Mouse (Mus musculus) thymus, adult 2 months (tissue): ENCODE measurements around the gene Rasl11b. TPM values are rescaled to one million over a fixed set of nuclear protein-coding genes. Genes with fewer than 3 reads are reported as not detected.

ENCODE experiments used
- DNase-seq: peaks from one replicate; pipeline ENCODE4 v3.0.0; 2021
- H3K27ac ChIP-seq: fragments of 200-500 bp; 2 replicates; pipeline ENCODE4 v1.5.1; 2012; ENCODE audit warnings: low read length, control low read depth; ENCODE audit not compliant: control insufficient read depth, insufficient read depth
- H3K27me3 ChIP-seq: fragments of 200-500 bp; 2 replicates; pipeline ENCODE4 v1.6.1; 2012; ENCODE audit warnings: mild to moderate bottlenecking, low read length, moderate library complexity, mixed read lengths; ENCODE audit not compliant: control insufficient read depth, insufficient read depth
- H3K36me3 ChIP-seq: fragments of 200-500 bp; 2 replicates; pipeline ENCODE4 v1.6.1; 2012; ENCODE audit warnings: mild to moderate bottlenecking, low read length, moderate library complexity; ENCODE audit not compliant: control insufficient read depth, insufficient read depth
- H3K4me1 ChIP-seq: fragments of 200-500 bp; replicated peaks from 2 replicates; pipeline ENCODE4 v1.6.1; 2012; ENCODE audit warnings: low read length; ENCODE audit not compliant: control insufficient read depth, insufficient read depth
- H3K4me3 ChIP-seq: fragments of 200-500 bp; 2 replicates; pipeline ENCODE4 v1.5.1; 2012; ENCODE audit warnings: mild to moderate bottlenecking, low read length, control low read depth, moderate library complexity; ENCODE audit not compliant: control insufficient read depth, insufficient read depth
- CTCF ChIP-seq: fragments of 200-500 bp; IDR thresholded peaks from 2 replicates; pipeline ENCODE4 v1.5.1; 2012; ENCODE audit warnings: mild to moderate bottlenecking, control low read depth, low read length, moderate library complexity, borderline replicate concordance; ENCODE audit not compliant: control insufficient read depth, poor library complexity, insufficient read depth; ENCODE audit errors: extremely low read depth
- POLR2A ChIP-seq: fragments of 200-500 bp; IDR thresholded peaks from 2 replicates; pipeline ENCODE4 v1.6.1; 2012; ENCODE audit warnings: mild to moderate bottlenecking, low read length, control low read depth, moderate library complexity; ENCODE audit not compliant: control insufficient read depth, poor library complexity, insufficient read depth; ENCODE audit errors: extremely low read depth
- WGBS: fragments of 180-500 bp; shearing (Covaris S2); methylation state at CpG from one replicate; pipeline ENCODE4 v1.1.7; 2018; 5-methylcytosine and 5-hydroxymethylcytosine counted together
- polyA plus RNA-seq: library from polyadenylated mRNA; depleted of rRNA; stranded (reverse); fragments of >200 nt; gene quantifications from 2 replicates; pipeline ENCODE4 v1.2.3, GENCODE M21; 2012; rRNA removed

Gene Rasl11b
- polyA plus RNA-seq, 1 experiment, result 33.9 TPM

- Histone ChIP-seq H3K27me3 (no peaks in the 10 kb centered on the region), H3K27ac (no peak overlapping the region), H3K36me3 (no peaks in the 10 kb centered on the region), H3K4me1 (peaks cover 12% of the 10 kb centered on the region), H3K4me3 (no peak overlapping the region)
- TF ChIP-seq POLR2A, result no peak
- TF ChIP-seq CTCF, result no peak
- 95% methylated on average over 3 of the region's 3 CpGs for WGBS
- no peak for DNase-seq
Observed at GRCm38 (mm10) chr5:74242654-74243053, 47.6 kb downstream of the Rasl11b start.

GRCm38 (mm10) chr5:74244406-74245019 lies 49.4 kb downstream of the Rasl11b start:
- 93% methylated on average over 14 of the region's 14 CpGs for WGBS
- Histone ChIP-seq H3K4me1 (peaks cover 12% of the 10 kb centered on the region), H3K27ac (no peak overlapping the region), H3K36me3 (no peaks in the 10 kb centered on the region), H3K4me3 (no peak overlapping the region), H3K27me3 (no peaks in the 10 kb centered on the region)
- TF ChIP-seq POLR2A, result no peak
- TF ChIP-seq CTCF, result no peak
- DNase-seq, result no peak

- H3K27ac ChIP-seq, result no peak overlapping the region
Observed at GRCm38 (mm10) chr5:74245641-74246145, 50.6 kb downstream of the Rasl11b start.

GRCm38 (mm10) chr5:74246453-74246852 lies 51.4 kb downstream of the Rasl11b start:
- WGBS, result 86% methylated on average over 4 of the region's 4 CpGs
- TF ChIP-seq CTCF (no peak), POLR2A (no peak)
- DNase-seq, result no peak

More at GRCm38 (mm10) chr5:74245641-74246145, 50.6 kb downstream of the Rasl11b start:
- 96% methylated on average over 8 of the region's 8 CpGs for WGBS
- TF ChIP-seq CTCF, result no peak
- no peak for TF ChIP-seq POLR2A
- Histone ChIP-seq H3K36me3 (no peaks in the 10 kb centered on the region), H3K27me3 (no peaks in the 10 kb centered on the region), H3K4me1 (peaks cover 18% of the 10 kb centered on the region), H3K4me3 (no peak overlapping the region)
- DNase-seq, result no peak

GRCm38 (mm10) chr5:74246971-74247370 lies 51.9 kb downstream of the Rasl11b start:
- Histone ChIP-seq H3K27me3 (no peaks in the 10 kb centered on the region), H3K27ac (no peak overlapping the region), H3K36me3 (no peaks in the 10 kb centered on the region), H3K4me3 (no peak overlapping the region), H3K4me1 (peaks cover 18% of the 10 kb centered on the region)
- WGBS, result 83% methylated on average over 3 of the region's 3 CpGs
- TF ChIP-seq POLR2A, result no peak
- TF ChIP-seq CTCF, result no peak
- no peak for DNase-seq

More at GRCm38 (mm10) chr5:74246453-74246852, 51.4 kb downstream of the Rasl11b start:
- H3K27ac ChIP-seq, result no peak overlapping the region
- peaks cover 18% of the 10 kb centered on the region for H3K4me1 ChIP-seq
- no peaks in the 10 kb centered on the region for H3K36me3 ChIP-seq
- H3K4me3 ChIP-seq, result no peak overlapping the region
- H3K27me3 ChIP-seq, result no peaks in the 10 kb centered on the region

Other genes with a start within 250 kb of the Rasl11b start
- gene Usp46, start 126.9 kb upstream of the Rasl11b start, polyA plus RNA-seq, result 1.1 and 2.2 TPM in 2 replicates